Mouse (Mus musculus) heart, postnatal 36 days (tissue): ENCODE data around the gene Syncrip. TPM values are rescaled to one million over a fixed set of nuclear protein-coding genes. Genes with fewer than 3 reads are reported as not detected.

Experiments
- DNase-seq, 2 experiments: peaks; one replicate each; pipeline ENCODE4 v3.0.0; 2021 to 2022
- intact Hi-C: fragments of 180-260 bp; cut with DNase I; formaldehyde crosslinking; loops from one replicate; pipeline ENCODE4 v1.15.1; 2025
- total RNA-seq, 2 experiments: library from RNA; stranded (reverse); gene quantifications; 2 replicates each; pipeline ENCODE4 v1.2.3; 2021

The Syncrip gene
- 10 to 100 TPM; 59.9 to 63.2 TPM for total RNA-seq

GRCm38 (mm10) chr9:88482230-88482828 lies at the start of gene Syncrip:
TSS of gene Syncrip (minus strand) at chr9:88482574.
- intact Hi-C loops: loop anchor here (5.0 kb wide), 1 partner anchor 375 kb away; no protein-coding TSS in a partner anchor

GRCm38 (mm10) chr9:88529979-88530580 lies 47.7 kb upstream of the Syncrip start:
- intact Hi-C loops: no loop called here
- no peak for DNase-seq

More at GRCm38 (mm10) chr9:88482230-88482828, at the start of gene Syncrip:
- peak; percentile 90 to 91 for DNase-seq

GRCm38 (mm10) chr9:88529571-88529970 lies 47.2 kb upstream of the Syncrip start:
- no peak for DNase-seq
- intact Hi-C loops: no loop called here

- intact Hi-C loops: no loop called here
- no peak for DNase-seq
Observed at GRCm38 (mm10) chr9:88528736-88529135, 46.4 kb upstream of the Syncrip start.

GRCm38 (mm10) chr9:88527956-88528355 lies 45.6 kb upstream of the Syncrip start:
- intact Hi-C loops: no loop called here
- DNase-seq: no peak

GRCm38 (mm10) chr9:88525341-88525740 lies 43.0 kb upstream of the Syncrip start:
- intact Hi-C loops: no loop called here

GRCm38 (mm10) chr9:88524796-88525195 lies 42.4 kb upstream of the Syncrip start:
- DNase-seq: no peak
- intact Hi-C loops: no loop called here

More at GRCm38 (mm10) chr9:88525341-88525740, 43.0 kb upstream of the Syncrip start:
- DNase-seq: no peak

- intact Hi-C loops: no loop called here
- no peak for DNase-seq
Observed at GRCm38 (mm10) chr9:88524367-88524766, 42.0 kb upstream of the Syncrip start.

- intact Hi-C loops: loop anchor here (1.0 kb wide), 1 partner anchor 23 kb away; no protein-coding TSS in a partner anchor
Observed at GRCm38 (mm10) chr9:88523335-88523668, 40.9 kb upstream of the Syncrip start.

GRCm38 (mm10) chr9:88522569-88523334 lies 40.4 kb upstream of the Syncrip start:
- peak; percentile 95 to 96 for DNase-seq
- intact Hi-C loops: loop anchor here (1.0 kb wide), 3 partner anchors 24 to 83 kb away; no protein-coding TSS in a partner anchor

More at GRCm38 (mm10) chr9:88523335-88523668, 40.9 kb upstream of the Syncrip start:
- no peak for DNase-seq

- intact Hi-C loops: loop anchor here (1.0 kb wide), 2 partner anchors 41 to 83 kb away; no protein-coding TSS in a partner anchor
- DNase-seq: no peak
Observed at GRCm38 (mm10) chr9:88521961-88522568, 39.7 kb upstream of the Syncrip start.

- intact Hi-C loops: no loop called here
- no peak for DNase-seq
Observed at GRCm38 (mm10) chr9:88520849-88521483, 38.6 kb upstream of the Syncrip start.

- intact Hi-C loops: no loop called here
- no peak for DNase-seq
Observed at GRCm38 (mm10) chr9:88520122-88520848, 37.9 kb upstream of the Syncrip start.

- intact Hi-C loops: loop anchor here (1.0 kb wide), 1 partner anchor 32 kb away; no protein-coding TSS in a partner anchor
Observed at GRCm38 (mm10) chr9:88519390-88520121, 37.2 kb upstream of the Syncrip start.

GRCm38 (mm10) chr9:88516361-88516995 lies 34.1 kb upstream of the Syncrip start:
- intact Hi-C loops: no loop called here
- no peak for DNase-seq

More at GRCm38 (mm10) chr9:88519390-88520121, 37.2 kb upstream of the Syncrip start:
- DNase-seq: no peak

- intact Hi-C loops: no loop called here
- DNase-seq: no peak
Observed at GRCm38 (mm10) chr9:88515546-88515945, 33.2 kb upstream of the Syncrip start.

- no peak for DNase-seq
- intact Hi-C loops: no loop called here
Observed at GRCm38 (mm10) chr9:88501846-88502245, 19.5 kb upstream of the Syncrip start.

GRCm38 (mm10) chr9:88500112-88500511 lies 17.7 kb upstream of the Syncrip start:
- no peak for DNase-seq
- intact Hi-C loops: no loop called here
